Mouse (Mus musculus): ENCODE data around the gene Alox12. TPM values are rescaled to one million over a fixed set of nuclear protein-coding genes. Genes with fewer than 3 reads are reported as not detected.

The Alox12 gene
- polyA plus RNA-seq, 1 experiment from 2014 or later = 2.5 TPM

DNA sequence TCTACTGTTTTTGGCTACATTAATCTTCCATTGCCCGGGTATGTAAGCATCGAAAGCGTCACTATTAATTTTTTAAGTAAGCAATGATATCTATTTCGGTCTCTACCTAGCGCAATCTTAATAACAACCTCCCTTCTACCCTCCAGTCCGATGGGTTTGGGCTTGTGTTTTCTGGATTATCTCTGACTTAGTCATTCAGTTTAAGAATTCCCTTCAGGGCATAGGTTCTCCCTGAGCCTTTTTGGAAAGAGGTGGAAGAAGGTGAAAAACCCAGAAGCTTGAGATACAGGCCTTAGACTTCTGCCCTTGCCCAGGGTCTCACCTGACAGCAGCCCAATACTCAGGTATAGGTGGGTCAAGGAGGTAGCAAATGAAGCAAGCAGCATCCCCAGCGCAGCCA lies 35.3 kb downstream of the Alox12 start:
- Histone ChIP-seq H3K36me3 (peaks cover 10% of the 10 kb centered on the region), H3K4me1 (peaks cover 44% of the 10 kb centered on the region), H3K9ac (peak overlapping the region; percentile 89), H3K4me2 (peak overlapping the region; percentile 98), H3K4me3 (peak overlapping the region; percentile 62), H3K9me3 (no peaks in the 10 kb centered on the region), H3K27ac (replicated peaks) (peak overlapping the region; percentile 91), H3K27me3 (replicated peaks) (peaks cover 58% of the 10 kb centered on the region)
- 63% methylated on average over 7 of the region's 7 CpGs for WGBS
- ATAC-seq (ENCODE audit: extremely low read depth, insufficient number of reproducible peaks, low FRiP score, low TSS enrichment) = no peak

GRCm38 (mm10) chr11:70218741-70219470 lies 36.2 kb downstream of the Alox12 start:
- peaks cover 48% of the 10 kb centered on the region for H3K4me1 ChIP-seq
- H3K4me3 ChIP-seq = peak overlapping the region; percentile 62
- H3K36me3 ChIP-seq = peaks cover 10% of the 10 kb centered on the region
- H3K4me2 ChIP-seq = peak overlapping the region; percentile 98
- 84% methylated on average over 15 of the region's 15 CpGs for WGBS
- H3K9me3 ChIP-seq = no peaks in the 10 kb centered on the region
- no peak overlapping the region for H3K27ac ChIP-seq (replicated peaks)
- peaks cover 58% of the 10 kb centered on the region for H3K27me3 ChIP-seq (replicated peaks)
- no peak for ATAC-seq (ENCODE audit: extremely low read depth, insufficient number of reproducible peaks, low FRiP score, low TSS enrichment)
- no peak overlapping the region for H3K9ac ChIP-seq

DNA sequence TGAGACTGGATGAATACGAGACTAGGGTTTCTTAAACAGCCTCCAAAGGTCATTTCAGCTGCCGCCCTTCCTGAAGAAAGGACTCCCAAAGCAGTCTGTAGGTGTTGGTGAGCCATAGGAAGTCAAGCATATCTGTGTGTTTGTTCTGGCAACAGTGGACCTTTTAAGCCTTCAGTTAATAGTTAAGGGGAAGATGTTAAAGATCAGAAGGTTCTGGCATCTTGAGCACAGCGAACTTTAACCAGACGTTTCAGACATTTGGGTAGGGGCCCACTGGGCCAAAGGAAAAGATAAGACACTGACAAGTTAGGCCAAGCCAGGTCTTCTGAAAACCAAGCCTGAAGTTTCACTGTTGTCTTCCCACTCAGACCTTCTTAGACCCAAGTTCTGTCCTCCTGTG lies 37.1 kb downstream of the Alox12 start:
- H3K4me3 ChIP-seq = no peak overlapping the region
- no peak for ATAC-seq (ENCODE audit: extremely low read depth, insufficient number of reproducible peaks, low FRiP score, low TSS enrichment)
- no peak overlapping the region for H3K27ac ChIP-seq (replicated peaks)
- no peaks in the 10 kb centered on the region for H3K9me3 ChIP-seq
- WGBS = 59% methylated on average over 4 of the region's 4 CpGs
- H3K4me2 ChIP-seq = no peak overlapping the region; the same call in 1 of the 2 replicates
- H3K9ac ChIP-seq = no peak overlapping the region
- peaks cover 51% of the 10 kb centered on the region for H3K4me1 ChIP-seq
- H3K27me3 ChIP-seq (replicated peaks) = peaks cover 61% of the 10 kb centered on the region
- peaks cover 10% of the 10 kb centered on the region for H3K36me3 ChIP-seq

GRCm38 (mm10) chr11:70216103-70216502 lies 39.0 kb downstream of the Alox12 start:
- peaks cover 78% of the 10 kb centered on the region for H3K27me3 ChIP-seq (replicated peaks)
- no peak for ATAC-seq (ENCODE audit: extremely low read depth, insufficient number of reproducible peaks, low FRiP score, low TSS enrichment)

DNA sequence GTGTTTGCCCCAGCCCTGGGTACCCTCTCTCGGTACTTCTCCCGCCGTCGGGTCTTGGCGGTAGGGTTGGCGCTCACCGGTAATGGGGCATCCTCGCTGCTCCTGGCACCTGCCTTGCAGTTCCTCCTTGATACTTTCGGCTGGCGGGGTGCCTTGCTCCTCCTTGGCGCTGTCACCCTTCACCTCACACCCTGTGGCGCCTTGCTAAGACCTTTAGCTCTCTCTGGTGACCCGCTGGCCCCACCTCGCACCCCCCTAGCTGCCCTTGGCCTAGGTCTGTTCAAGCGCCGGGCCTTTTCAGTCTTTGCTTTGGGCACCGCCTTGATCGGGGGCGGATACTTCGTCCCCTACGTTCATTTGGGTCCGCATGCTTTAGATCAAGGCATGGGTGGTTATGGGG lies 39.9 kb downstream of the Alox12 start:
- no peak overlapping the region for H3K4me2 ChIP-seq
- H3K36me3 ChIP-seq = peaks cover 10% of the 10 kb centered on the region
- no peaks in the 10 kb centered on the region for H3K9me3 ChIP-seq
- ATAC-seq (ENCODE audit: extremely low read depth, insufficient number of reproducible peaks, low FRiP score, low TSS enrichment) = no peak
- peaks cover 37% of the 10 kb centered on the region for H3K4me1 ChIP-seq
- 11% methylated on average over 22 of the region's 22 CpGs for WGBS
- peaks cover 85% of the 10 kb centered on the region for H3K27me3 ChIP-seq (replicated peaks)
- no peak overlapping the region for H3K9ac ChIP-seq
- H3K27ac ChIP-seq (replicated peaks) = no peak overlapping the region
- 0 out of 2 replicates have a peak overlapping the region, but pooled peaks have one; percentile 46 for H3K4me3 ChIP-seq

More at GRCm38 (mm10) chr11:70216103-70216502, 39.0 kb downstream of the Alox12 start:
- peaks cover 37% of the 10 kb centered on the region for H3K4me1 ChIP-seq
- H3K27ac ChIP-seq (replicated peaks) = no peak overlapping the region
- no peaks in the 10 kb centered on the region for H3K9me3 ChIP-seq
- no peak overlapping the region for H3K4me2 ChIP-seq
- no peak overlapping the region for H3K4me3 ChIP-seq
- H3K9ac ChIP-seq = no peak overlapping the region
- WGBS = 53% methylated on average over 3 of the region's 3 CpGs
- H3K36me3 ChIP-seq = peaks cover 10% of the 10 kb centered on the region

GRCm38 (mm10) chr11:70214856-70215209 lies 40.3 kb downstream of the Alox12 start:
- Histone ChIP-seq H3K36me3 (peaks cover 10% of the 10 kb centered on the region), H3K4me1 (peaks cover 32% of the 10 kb centered on the region), H3K9ac (no peak overlapping the region), H3K9me3 (no peaks in the 10 kb centered on the region), H3K27ac (replicated peaks) (no peak overlapping the region), H3K4me2 (peak overlapping the region; percentile 68), H3K4me3 (peak overlapping the region; percentile 46), H3K27me3 (replicated peaks) (peaks cover 85% of the 10 kb centered on the region)
- 5% methylated on average over 18 of the region's 18 CpGs for WGBS
- ATAC-seq (ENCODE audit: extremely low read depth, insufficient number of reproducible peaks, low FRiP score, low TSS enrichment) = no peak

- peak overlapping the region; percentile 46 for H3K4me3 ChIP-seq
- H3K4me2 ChIP-seq = peak overlapping the region; percentile 68
- peak overlapping the region; percentile 48 for H3K9ac ChIP-seq
- no peaks in the 10 kb centered on the region for H3K9me3 ChIP-seq
- H3K27ac ChIP-seq (replicated peaks) = no peak overlapping the region
- peaks cover 10% of the 10 kb centered on the region for H3K36me3 ChIP-seq
- WGBS = 2% methylated on average over 46 of the region's 46 CpGs
- ATAC-seq (ENCODE audit: extremely low read depth, insufficient number of reproducible peaks, low FRiP score, low TSS enrichment) = no peak
- H3K27me3 ChIP-seq (replicated peaks) = peaks cover 85% of the 10 kb centered on the region
- peaks cover 28% of the 10 kb centered on the region for H3K4me1 ChIP-seq
Measured at GRCm38 (mm10) chr11:70214191-70214855, 40.8 kb downstream of the Alox12 start.

DNA sequence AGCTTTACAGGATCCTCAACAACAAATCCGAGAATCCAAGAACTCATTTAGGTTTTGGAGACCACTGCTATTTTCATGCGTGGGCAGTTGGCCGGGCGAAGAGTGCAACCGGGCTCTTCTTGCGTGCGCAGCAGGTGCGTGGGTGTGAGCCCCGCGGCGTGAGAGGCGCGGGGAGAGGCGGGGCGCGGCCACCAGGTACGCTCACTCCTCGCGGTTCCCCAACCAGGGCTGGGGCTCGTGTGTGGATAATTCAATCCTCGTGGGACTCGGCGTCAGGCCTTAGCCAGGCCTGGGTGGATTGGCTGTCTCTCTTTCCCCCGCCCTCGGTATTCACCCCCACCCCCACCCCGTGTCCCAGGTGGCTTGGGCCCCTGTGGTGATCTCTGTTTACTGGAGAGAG lies 41.4 kb downstream of the Alox12 start:
- Histone ChIP-seq H3K9me3 (no peaks in the 10 kb centered on the region), H3K4me1 (peaks cover 24% of the 10 kb centered on the region), H3K4me3 (peak overlapping the region; percentile 46), H3K9ac (peak overlapping the region; percentile 48), H3K27ac (replicated peaks) (no peak overlapping the region), H3K27me3 (replicated peaks) (peaks cover 79% of the 10 kb centered on the region), H3K36me3 (peaks cover 10% of the 10 kb centered on the region), H3K4me2 (peak overlapping the region; percentile 68)
- ATAC-seq (ENCODE audit: extremely low read depth, insufficient number of reproducible peaks, low FRiP score, low TSS enrichment) = no peak
- 7% methylated on average over 26 of the region's 26 CpGs for whole genome bisulfite sequencing

GRCm38 (mm10) chr11:70212896-70213295 lies 42.3 kb downstream of the Alox12 start:
- no peak for ATAC-seq (ENCODE audit: extremely low read depth, insufficient number of reproducible peaks, low FRiP score, low TSS enrichment)
- H3K27me3 ChIP-seq (replicated peaks) = peaks cover 73% of the 10 kb centered on the region

DNA sequence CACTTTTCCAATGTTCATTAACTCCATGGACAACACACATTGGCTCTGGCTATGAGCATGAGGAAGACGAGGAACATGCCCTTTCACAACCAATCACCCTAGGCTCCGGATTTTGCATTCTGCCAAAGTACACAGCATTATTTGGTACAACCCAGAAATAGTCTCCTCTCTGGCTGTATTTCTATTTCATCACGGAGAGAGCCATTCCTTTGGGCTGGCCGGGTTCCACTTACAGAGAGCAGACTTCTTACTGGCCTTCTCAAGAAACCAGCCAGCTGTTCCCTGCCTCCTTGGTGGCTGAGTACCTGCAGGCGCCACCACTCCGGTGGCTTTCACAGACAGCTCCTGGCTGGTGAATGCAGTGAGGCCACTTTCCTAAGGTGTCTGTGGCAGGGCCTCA lies 42.7 kb downstream of the Alox12 start, which contains the start of gene Slc16a11:
Gene Slc16a11 (plus strand): TSS at position 330 of the 400 bp plus-strand sequence.
- no peak for ATAC-seq (ENCODE audit: extremely low read depth, insufficient number of reproducible peaks, low FRiP score, low TSS enrichment)
- Histone ChIP-seq H3K27ac (replicated peaks) (no peak within 1 kb of the TSS), H3K27me3 (replicated peaks) (peaks cover 68% of the 10 kb centered on the region), H3K4me3 (peak within 1 kb of the TSS; percentile 46; the same call in 1 of the 2 replicates), H3K9me3 (no peaks in the 10 kb centered on the region), H3K4me1 (peaks cover 22% of the 10 kb centered on the region), H3K9ac (no peak within 1 kb of the TSS), H3K36me3 (peaks cover 4% of the 10 kb centered on the region), H3K4me2 (peak within 1 kb of the TSS; percentile 68; the same call in 1 of the 2 replicates)
- 54% methylated on average over 6 of the region's 6 CpGs for WGBS

More at GRCm38 (mm10) chr11:70212896-70213295, 42.3 kb downstream of the Alox12 start:
- no peak overlapping the region for H3K9ac ChIP-seq
- 12% methylated on average over 9 of the region's 9 CpGs for WGBS
- H3K4me2 ChIP-seq = no peak overlapping the region
- no peak overlapping the region for H3K4me3 ChIP-seq
- peaks cover 20% of the 10 kb centered on the region for H3K4me1 ChIP-seq
- H3K36me3 ChIP-seq = peaks cover 9% of the 10 kb centered on the region
- no peak overlapping the region for H3K27ac ChIP-seq (replicated peaks)
- H3K9me3 ChIP-seq = no peaks in the 10 kb centered on the region

DNA sequence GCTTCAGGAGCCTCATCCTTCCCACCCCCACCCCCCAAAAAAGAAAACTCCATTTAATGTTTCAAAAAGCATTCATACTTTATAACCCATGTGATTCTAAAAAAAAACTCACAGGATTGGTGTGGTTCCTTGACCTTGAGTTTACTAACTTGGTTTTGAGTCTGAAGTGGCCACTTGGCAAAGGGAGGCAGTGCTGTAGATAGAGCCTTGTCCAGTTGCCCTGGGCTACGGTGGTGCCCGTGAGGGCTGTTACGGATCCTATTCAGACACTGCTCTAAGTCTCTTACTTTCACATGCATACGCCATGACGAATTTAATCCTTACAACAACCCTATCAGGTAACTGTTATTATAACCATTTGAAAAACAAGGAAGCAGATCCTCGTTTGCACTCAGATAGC lies 43.2 kb downstream of the Alox12 start:
- peaks cover 64% of the 10 kb centered on the region for H3K27me3 ChIP-seq (replicated peaks)
- ATAC-seq (ENCODE audit: extremely low read depth, insufficient number of reproducible peaks, low FRiP score, low TSS enrichment) = no peak; the same call in 1 of the 2 replicates
- no peak overlapping the region for H3K9ac ChIP-seq
- H3K4me1 ChIP-seq = peaks cover 24% of the 10 kb centered on the region
- 71% methylated on average over 6 of the region's 6 CpGs for WGBS
- H3K27ac ChIP-seq (replicated peaks) = no peak overlapping the region
- no peaks in the 10 kb centered on the region for H3K9me3 ChIP-seq
- H3K4me2 ChIP-seq = no peak overlapping the region
- peaks cover under 1% of the 10 kb centered on the region; the same call in 1 of the 2 replicates for H3K36me3 ChIP-seq
- H3K4me3 ChIP-seq = no peak overlapping the region
